Mouse (Mus musculus) midbrain, embryonic 14.5 days (tissue): ENCODE results near the gene Iqca. TPM values are rescaled to one million over a fixed set of nuclear protein-coding genes. Genes with fewer than 3 reads are reported as not detected.

Source experiments
- ATAC-seq: fragments of 200-750 bp; cut with Nextera tagmentation; 2 replicates; pipeline ENCODE4 v1.8.0; 2017; ENCODE audit warnings: moderate number of reproducible peaks, moderate library complexity; ENCODE audit not compliant: low FRiP score, low TSS enrichment
- DNase-seq: peaks from one replicate; pipeline ENCODE4 v3.0.0-alpha.2; 2015
- H3K27ac ChIP-seq: fragments of 300-500 bp; sonication (generic); replicated peaks from 2 replicates; pipeline ENCODE4 v1.5.1; 2014; ENCODE audit warnings: mild to moderate bottlenecking, low read depth, low read length, moderate library complexity
- H3K27me3 ChIP-seq: fragments of 300-500 bp; sonication (generic); 2 replicates; pipeline ENCODE4 v1.6.1; 2014; ENCODE audit warnings: low read length, control low read depth, mixed read lengths; ENCODE audit not compliant: control insufficient read depth, insufficient read depth
- H3K36me3 ChIP-seq: fragments of 300-500 bp; sonication (generic); 2 replicates; pipeline ENCODE4 v1.6.1; 2014; ENCODE audit warnings: low read length, control low read depth; ENCODE audit not compliant: control insufficient read depth, insufficient read depth
- H3K4me1 ChIP-seq: fragments of 300-500 bp; sonication (generic); 2 replicates; pipeline ENCODE4 v1.6.1; 2014; ENCODE audit warnings: mild to moderate bottlenecking, antibody characterized with exemption, low read length, control low read depth; ENCODE audit not compliant: control insufficient read depth, insufficient read depth
- H3K4me2 ChIP-seq: fragments of 300-500 bp; sonication (generic); 2 replicates; pipeline ENCODE4 v1.6.1; 2014; ENCODE audit warnings: mild to moderate bottlenecking, low read length, moderate library complexity
- H3K4me3 ChIP-seq: fragments of 300-500 bp; sonication (generic); replicated peaks from 2 replicates; pipeline ENCODE4 v1.5.1; 2014; ENCODE audit warnings: low read depth, low read length
- H3K9ac ChIP-seq: fragments of 300-500 bp; sonication (generic); replicated peaks from 2 replicates; pipeline ENCODE4 v1.6.1; 2014; ENCODE audit warnings: mild to moderate bottlenecking, low read length, moderate library complexity
- H3K9me3 ChIP-seq: fragments of 300-500 bp; sonication (generic); 2 replicates; pipeline ENCODE4 v1.6.1; 2016; ENCODE audit warnings: low read length, control low read depth, mixed read lengths; ENCODE audit not compliant: control insufficient read depth
- WGBS: fragments of 180-500 bp; shearing (Covaris S2); extraction: QIAGEN DNeasy Blood & Tissue Kit; methylation state at CpG from one replicate; pipeline ENCODE4 v1.1.7; 2014; 5-methylcytosine and 5-hydroxymethylcytosine counted together
- polyA plus RNA-seq: library from polyadenylated mRNA; unstranded; fragments of >200 nt; fragmentation: Nextera tagmentation; extraction: Ambion mirVana; gene quantifications from 2 replicates; pipeline ENCODE4 v1.2.1, GENCODE M21; 2014

Gene Iqca
- polyA plus RNA-seq, 1 experiment from 2014 or later: 0.20 TPM

GRCm38 (mm10) chr1:90100360-90101232, 52.6 kb downstream of the Iqca start:
- Histone ChIP-seq H3K4me2 (no peak overlapping the region), H3K4me1 (no peaks in the 10 kb centered on the region), H3K36me3 (no peaks in the 10 kb centered on the region), H3K9me3 (no peaks in the 10 kb centered on the region), H3K27me3 (no peaks in the 10 kb centered on the region), H3K4me3 (no peak overlapping the region), H3K9ac (no peak overlapping the region), H3K27ac (no peak overlapping the region)
- no peak for ATAC-seq
- DNase-seq: no peak
- WGBS: 76% methylated on average over 10 of the region's 10 CpGs

DNA sequence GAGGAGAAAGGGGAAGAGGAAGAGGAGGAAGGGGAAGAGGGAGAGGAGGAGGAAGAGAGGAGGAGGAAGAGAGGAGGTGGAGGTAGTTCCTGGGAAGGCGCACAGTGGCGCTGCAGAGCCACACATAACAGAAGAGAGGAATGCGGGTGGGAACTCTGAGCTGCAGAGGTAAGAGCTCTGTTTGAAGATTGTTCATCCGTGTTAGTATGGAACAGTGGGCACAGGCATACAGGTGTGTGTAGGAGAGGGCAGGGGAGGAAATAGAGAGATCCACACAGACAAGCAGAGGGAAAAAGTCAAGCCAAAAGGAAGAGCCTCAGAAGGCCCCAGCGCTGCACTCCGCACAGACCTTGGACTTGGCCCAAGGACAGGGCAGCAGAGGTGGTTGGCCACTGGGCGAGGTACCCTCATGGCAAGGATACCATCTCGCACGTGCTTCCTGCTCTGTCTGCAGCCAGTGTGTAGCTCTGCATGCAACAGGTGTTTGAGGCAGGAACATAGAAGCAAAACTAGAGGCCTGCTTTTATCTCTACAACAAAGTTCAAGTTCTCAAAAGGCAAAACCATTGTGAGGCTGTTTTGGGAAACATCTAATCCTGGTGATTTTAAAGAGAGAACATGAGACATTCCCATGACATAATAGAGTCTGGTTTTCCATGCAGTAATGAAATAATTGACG, 60.2 kb downstream of the Iqca start:
- Histone ChIP-seq H3K27me3 (no peaks in the 10 kb centered on the region), H3K4me1 (no peaks in the 10 kb centered on the region), H3K27ac (no peak overlapping the region), H3K4me2 (no peak overlapping the region), H3K36me3 (no peaks in the 10 kb centered on the region), H3K4me3 (no peak overlapping the region), H3K9ac (no peak overlapping the region), H3K9me3 (no peaks in the 10 kb centered on the region)
- WGBS: 87% methylated on average over 10 of the region's 10 CpGs
- ATAC-seq: no peak
- no peak for DNase-seq

- ATAC-seq: no peak
These were observed 64.8 kb downstream of the Iqca start for GRCm38 (mm10) chr1:90088192-90088990.

GRCm38 (mm10) chr1:90086461-90086860, 66.7 kb downstream of the Iqca start:
- Histone ChIP-seq H3K27me3 (no peaks in the 10 kb centered on the region), H3K27ac (peak overlapping the region; percentile 1; the same call in 1 of the 2 replicates), H3K4me3 (no peak overlapping the region), H3K4me1 (peaks cover 9% of the 10 kb centered on the region; the same call in 1 of the 2 replicates), H3K9ac (no peak overlapping the region), H3K9me3 (no peaks in the 10 kb centered on the region), H3K4me2 (no peak overlapping the region), H3K36me3 (no peaks in the 10 kb centered on the region)
- DNase-seq: peak; percentile 42
- ATAC-seq: peak; percentile 20; the same call in 1 of the 2 replicates
- 44% methylated on average over 10 of the region's 10 CpGs for WGBS

More at GRCm38 (mm10) chr1:90088192-90088990, 64.8 kb downstream of the Iqca start:
- H3K27me3 ChIP-seq: no peaks in the 10 kb centered on the region
- H3K9ac ChIP-seq: no peak overlapping the region
- no peak overlapping the region for H3K4me3 ChIP-seq
- 28% methylated on average over 6 of the region's 6 CpGs for WGBS
- peak; percentile 25 for DNase-seq
- no peaks in the 10 kb centered on the region for H3K36me3 ChIP-seq
- H3K4me2 ChIP-seq: no peak overlapping the region
- H3K9me3 ChIP-seq: no peaks in the 10 kb centered on the region
- peaks cover 9% of the 10 kb centered on the region; the same call in 1 of the 2 replicates for H3K4me1 ChIP-seq
- no peak overlapping the region for H3K27ac ChIP-seq

- H3K4me1 ChIP-seq: peaks cover 9% of the 10 kb centered on the region; the same call in 1 of the 2 replicates
- no peak overlapping the region for H3K4me2 ChIP-seq
- DNase-seq (peak; percentile 38), ATAC-seq (peak; percentile 37; the same call in 1 of the 2 replicates)
- H3K4me3 ChIP-seq: no peak overlapping the region
- peak overlapping the region; percentile 41; the same call in 1 of the 2 replicates for H3K27ac ChIP-seq
- no peaks in the 10 kb centered on the region for H3K9me3 ChIP-seq
- no peak overlapping the region for H3K9ac ChIP-seq
- H3K36me3 ChIP-seq: no peaks in the 10 kb centered on the region
- no peaks in the 10 kb centered on the region for H3K27me3 ChIP-seq
- WGBS: 23% methylated on average over 6 of the region's 6 CpGs
These were observed 67.6 kb downstream of the Iqca start for GRCm38 (mm10) chr1:90085526-90086157.

DNA sequence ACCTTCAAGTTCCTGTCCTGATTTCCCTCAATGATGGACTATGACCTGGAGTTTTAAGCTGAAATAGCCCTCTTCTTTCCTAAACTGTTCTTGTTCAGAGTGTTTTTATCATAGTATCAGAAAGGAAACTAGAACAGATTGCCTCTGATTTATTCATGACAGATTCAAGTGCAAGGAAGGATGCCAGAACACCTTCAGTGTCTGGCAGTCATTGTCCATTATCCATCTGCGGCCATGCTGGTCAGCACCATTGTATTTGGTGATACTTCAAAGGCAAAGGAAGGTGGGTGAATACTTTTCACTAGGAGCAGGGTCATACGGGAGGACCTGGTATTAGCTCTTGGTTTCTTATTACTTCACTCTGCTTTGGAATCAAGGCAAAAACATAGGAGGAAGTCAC, 76.9 kb downstream of the Iqca start:
- Histone ChIP-seq H3K9ac (no peak overlapping the region), H3K27ac (no peak overlapping the region), H3K4me3 (no peak overlapping the region), H3K4me2 (no peak overlapping the region), H3K4me1 (no peaks in the 10 kb centered on the region), H3K36me3 (no peaks in the 10 kb centered on the region), H3K27me3 (no peaks in the 10 kb centered on the region), H3K9me3 (no peaks in the 10 kb centered on the region)
- ATAC-seq (no peak), DNase-seq (no peak)
- WGBS: 86% methylated on average over 2 of the region's 2 CpGs

- H3K27ac ChIP-seq: no peak overlapping the region
- no peaks in the 10 kb centered on the region for H3K27me3 ChIP-seq
- no peak overlapping the region for H3K4me3 ChIP-seq
- H3K9me3 ChIP-seq: no peaks in the 10 kb centered on the region
- ATAC-seq: no peak
- no peaks in the 10 kb centered on the region for H3K4me1 ChIP-seq
- H3K4me2 ChIP-seq: no peak overlapping the region
- DNase-seq: peak; percentile 42
- no peaks in the 10 kb centered on the region for H3K36me3 ChIP-seq
- no peak overlapping the region for H3K9ac ChIP-seq
- WGBS: 44% methylated on average over 5 of the region's 5 CpGs
These were observed 78.4 kb downstream of the Iqca start for GRCm38 (mm10) chr1:90074779-90075178.
